Mouse (Mus musculus) embryo, embryonic 11.5 days (tissue): ENCODE data around the gene Slc25a43.
"Not testable (repeated sequence)": the region's sequence is repeated elsewhere in the genome, so short reads cannot be mapped to it uniquely, and the experiment has no call there.

Experiments
- DNase-seq: peaks from one replicate; pipeline ENCODE4 v3.0.0-alpha.2; 2012; ENCODE audit warnings: low read depth, low spot score

The Slc25a43 gene

GRCm38 (mm10) chrX:36789360-36789759 is 45.9 kb downstream of the Slc25a43 start:
- DNase-seq = no peak

DNA sequence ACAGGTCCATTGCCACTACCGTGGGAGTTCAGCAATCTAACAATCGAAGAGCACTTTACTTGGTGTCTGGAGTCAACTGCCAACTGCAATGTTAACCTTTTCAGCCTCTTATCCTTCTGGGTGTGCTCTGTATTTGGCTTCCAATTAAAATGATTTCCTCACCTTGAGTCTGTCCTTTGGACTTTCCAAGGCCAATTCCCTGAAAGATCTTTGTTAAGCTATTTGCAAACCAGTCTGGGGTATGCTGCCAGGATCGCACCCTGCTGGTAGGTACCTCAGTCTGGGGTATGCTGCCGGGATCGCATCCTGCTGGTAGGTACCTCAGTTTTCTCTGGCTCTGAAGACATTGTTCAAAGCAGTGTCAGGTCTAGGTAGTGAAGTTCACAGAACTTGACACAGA is 51.1 kb downstream of the Slc25a43 start:
- no peak for DNase-seq

- DNase-seq = peak; percentile 63
Observed at GRCm38 (mm10) chrX:36795424-36796162, 52.1 kb downstream of the Slc25a43 start, which contains the start of gene Slc25a5. Gene Slc25a5 (plus strand): TSS chrX:36795651.

- DNase-seq = peak; percentile 62
Observed at GRCm38 (mm10) chrX:36796163-36796581, 52.7 kb downstream of the Slc25a43 start.

- DNase-seq = not testable (repeated sequence)
Observed at GRCm38 (mm10) chrX:36796734-36797133, 53.3 kb downstream of the Slc25a43 start.

DNA sequence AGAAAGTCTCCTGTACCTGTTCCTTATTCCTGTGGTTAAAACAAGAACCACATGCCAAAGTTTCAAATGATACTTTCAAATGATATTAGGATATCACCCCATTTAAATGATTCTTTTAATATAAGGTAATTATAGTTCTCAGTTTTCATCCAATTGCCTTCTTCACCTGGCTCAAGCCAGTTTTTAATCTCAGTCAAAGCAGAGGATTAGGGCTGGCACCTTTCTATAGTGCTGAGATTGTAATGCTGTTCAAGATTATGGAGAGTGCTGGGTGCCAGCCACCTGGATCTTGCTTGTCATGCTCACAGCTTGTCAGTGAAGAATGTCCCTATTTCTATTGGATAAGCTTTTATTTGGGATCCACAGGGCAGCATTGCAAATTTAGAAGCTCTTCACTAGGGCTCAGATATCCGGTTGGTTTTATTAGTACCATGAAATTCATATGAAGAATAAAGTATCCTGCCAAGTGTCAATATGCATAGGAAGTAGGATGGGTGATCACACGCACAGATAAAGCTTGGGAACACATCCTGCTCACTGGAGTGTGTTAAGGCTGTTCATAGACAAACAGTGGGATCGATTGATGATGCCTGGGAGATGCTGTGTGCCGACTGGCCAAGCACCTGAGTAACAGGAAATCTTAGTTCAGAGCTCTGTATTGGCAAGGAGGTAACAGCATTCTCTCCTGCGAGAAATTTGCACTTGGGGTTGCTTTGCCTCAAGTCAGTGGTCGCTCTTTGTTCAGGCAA is 55.8 kb downstream of the Slc25a43 start:
- DNase-seq = no peak

DNA sequence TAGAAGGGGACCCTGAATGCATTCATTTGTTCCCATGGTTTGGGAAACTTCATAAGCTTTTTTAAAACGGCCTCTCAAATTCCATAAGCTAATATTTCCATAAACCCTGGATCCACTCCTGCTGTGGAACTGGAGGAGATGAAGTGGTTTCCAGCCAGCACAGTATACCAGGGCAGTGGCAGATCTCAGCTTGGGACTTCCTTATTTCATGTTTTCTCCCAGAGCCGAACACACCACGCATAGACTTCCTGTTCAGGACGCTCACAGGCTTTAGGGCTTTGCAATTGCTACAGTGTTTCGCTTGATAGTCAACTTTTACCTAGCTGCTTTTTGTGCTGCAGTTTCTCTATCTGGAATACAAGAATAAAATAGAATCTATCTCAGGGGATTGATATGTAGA is 59.7 kb downstream of the Slc25a43 start:
- no peak for DNase-seq

GRCm38 (mm10) chrX:36804196-36804595 is 60.7 kb downstream of the Slc25a43 start:
- no peak for DNase-seq

DNA sequence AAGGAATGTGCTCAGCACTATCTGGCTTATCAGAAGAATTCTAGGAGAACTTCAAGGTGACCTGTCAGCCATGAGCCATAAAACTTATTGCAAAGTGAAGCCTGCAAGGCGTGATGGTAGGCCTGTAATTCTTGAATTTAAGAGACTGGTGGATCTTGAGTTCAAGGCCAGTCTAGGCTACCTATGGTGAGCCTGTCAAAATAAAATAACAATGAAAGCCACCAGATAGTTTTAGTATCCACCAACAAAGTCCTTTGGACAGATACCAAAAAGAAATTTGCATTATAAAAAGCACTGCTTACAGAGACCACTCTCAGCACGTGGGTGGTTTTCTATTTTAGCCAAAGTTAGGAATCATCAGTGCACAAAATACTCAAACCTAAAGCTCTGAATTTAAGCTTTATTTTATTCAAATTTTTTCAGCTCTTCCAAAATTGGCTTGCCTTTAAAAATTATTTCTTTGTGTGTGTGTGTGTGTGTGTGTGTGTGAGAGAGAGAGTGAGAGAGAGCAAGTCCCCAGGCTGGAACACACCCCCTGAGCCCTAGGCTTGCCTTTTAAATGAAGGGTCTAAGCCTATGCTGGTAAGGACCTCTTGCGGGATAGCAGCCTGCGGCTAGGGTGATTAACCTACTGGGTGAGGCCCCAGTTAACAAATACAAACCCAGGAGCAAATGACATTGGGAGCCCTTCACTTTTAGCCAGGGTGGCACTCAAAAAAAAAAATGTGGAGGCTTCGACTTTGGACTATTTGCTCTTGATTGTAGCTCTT is 62.2 kb downstream of the Slc25a43 start:
- DNase-seq = no peak

DNA sequence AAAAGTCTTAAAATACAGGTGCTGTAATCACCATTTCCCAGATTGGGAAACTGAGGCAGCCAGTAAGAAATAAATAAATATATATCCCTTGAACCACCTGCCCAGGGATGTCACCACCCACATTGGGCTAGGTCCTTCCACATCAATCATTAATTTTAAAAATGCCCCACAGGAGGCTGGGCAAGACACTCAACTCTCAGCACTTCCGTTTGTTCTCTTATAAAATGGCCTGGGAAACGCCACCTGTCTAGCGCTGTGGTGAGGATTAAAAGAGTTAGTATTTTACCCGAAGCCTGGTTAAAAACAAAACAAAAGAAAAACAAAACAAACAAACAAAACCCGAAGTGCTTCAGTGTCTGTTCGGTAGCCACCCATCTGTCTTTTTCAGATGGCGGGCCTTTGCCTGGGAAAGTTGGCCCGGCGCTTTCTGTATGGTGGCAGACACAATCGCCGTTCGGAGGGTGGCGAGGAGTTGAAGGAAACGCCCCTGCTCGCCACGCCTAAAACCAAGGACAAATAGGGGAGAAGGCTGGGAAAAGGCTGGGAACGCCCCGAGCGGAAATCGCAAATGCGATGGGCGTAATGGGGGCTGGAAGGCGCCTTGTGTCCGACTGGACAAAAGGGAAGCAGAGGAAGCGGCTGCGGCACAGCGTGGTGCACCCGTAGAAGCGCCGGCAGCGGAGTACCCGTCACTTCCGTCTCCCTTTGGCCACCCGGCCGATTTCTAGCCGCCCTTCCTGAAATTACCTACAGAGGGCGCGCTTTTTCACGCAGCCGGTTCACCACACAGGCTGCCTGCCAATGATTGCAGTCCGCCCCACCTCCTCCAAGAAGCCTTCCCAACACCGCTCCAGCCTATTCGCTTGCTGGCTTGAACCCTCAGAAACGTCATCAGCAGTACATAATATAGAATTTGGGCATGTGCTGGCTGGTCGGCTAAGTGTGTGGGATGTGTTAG is 64.2 kb downstream of the Slc25a43 start:
- peak; percentile 67 for DNase-seq

DNA sequence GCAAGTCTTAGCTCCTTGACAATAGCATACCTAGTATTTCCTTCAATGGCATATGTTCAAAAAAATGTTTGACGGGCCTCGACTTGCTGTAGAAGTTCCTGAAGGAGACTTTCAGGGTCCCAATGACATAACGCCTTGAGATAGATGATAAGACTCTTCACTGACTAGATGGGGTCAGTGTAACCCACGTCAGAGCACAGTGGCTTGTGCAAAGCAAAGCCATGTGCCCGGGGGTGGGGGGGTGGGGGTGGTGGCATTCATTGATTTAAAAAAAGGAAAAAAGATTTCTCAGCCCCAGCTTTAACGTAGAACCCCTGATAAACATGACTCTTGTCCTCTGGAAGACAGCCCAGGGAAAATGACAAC is 64.8 kb downstream of the Slc25a43 start:
- DNase-seq = no peak

DNA sequence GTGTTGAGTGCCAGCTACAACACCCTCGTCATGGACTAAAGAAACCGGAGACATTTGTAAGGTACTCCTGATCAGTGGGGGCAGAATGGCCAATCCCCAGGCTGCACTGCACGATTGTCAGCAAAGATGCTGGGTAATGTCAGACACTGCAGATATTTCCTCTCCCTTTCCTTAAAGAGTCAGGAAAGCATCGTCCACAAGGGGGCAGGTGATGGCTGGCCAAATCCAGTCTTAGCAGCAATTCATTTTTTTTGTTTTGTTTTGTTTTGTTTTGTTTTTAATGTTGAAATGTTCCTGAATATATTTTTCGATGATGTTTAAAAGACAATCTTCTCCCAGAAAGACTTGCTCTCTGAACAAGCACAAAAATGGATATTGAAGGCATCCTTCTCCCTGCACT is 67.9 kb downstream of the Slc25a43 start:
- DNase-seq = no peak

GRCm38 (mm10) chrX:36814161-36814836 is 70.8 kb downstream of the Slc25a43 start:
- no peak for DNase-seq

GRCm38 (mm10) chrX:36815022-36815421 is 71.6 kb downstream of the Slc25a43 start:
- no peak for DNase-seq

- no peak for DNase-seq
Observed at GRCm38 (mm10) chrX:36815439-36815838, 72.0 kb downstream of the Slc25a43 start.

- DNase-seq = no peak
Observed at GRCm38 (mm10) chrX:36816368-36816899, 73.0 kb downstream of the Slc25a43 start.

- DNase-seq = no peak
Observed at GRCm38 (mm10) chrX:36816953-36817441, 73.5 kb downstream of the Slc25a43 start.

DNA sequence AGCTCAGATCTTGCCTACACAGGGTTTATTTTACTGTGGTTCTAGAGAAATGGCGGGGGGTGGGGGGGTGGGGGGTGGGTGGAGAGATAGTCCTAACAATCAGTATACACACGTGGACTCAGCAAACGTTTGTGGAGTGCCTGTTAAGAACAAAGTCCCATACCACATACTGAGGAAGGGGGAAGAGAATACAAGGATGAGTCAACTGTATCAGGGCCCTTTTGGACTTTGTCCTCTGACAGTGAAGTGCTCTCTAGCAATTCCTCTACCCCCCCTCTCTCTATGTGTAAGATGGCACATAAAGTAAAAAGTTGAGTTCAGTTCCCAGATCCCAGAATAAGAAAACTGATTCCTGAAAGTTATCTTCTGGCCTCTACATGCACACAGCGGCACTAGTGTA is 76.1 kb downstream of the Slc25a43 start:
- no peak for DNase-seq

DNA sequence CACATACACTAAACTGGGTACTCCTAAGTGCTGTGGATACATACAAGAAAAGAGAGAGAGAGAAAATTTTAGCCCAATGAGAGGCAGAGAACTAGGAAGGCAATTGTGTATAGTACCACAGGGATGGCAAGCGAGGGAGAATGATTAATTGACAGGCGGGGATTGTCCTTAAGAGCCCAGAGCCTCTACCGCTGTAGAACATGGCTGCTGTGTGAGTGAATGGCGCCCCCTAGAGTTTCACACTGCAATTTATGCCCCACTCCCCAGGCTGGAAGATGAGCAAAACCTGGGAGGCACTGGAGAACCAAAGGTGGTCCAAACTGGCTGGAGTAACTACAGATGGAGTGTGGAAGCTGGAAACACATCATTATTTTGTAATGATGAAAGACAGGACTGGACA is 76.7 kb downstream of the Slc25a43 start:
- DNase-seq = no peak
